Mouse (Mus musculus): ENCODE measurements around the gene Mgat4d.
A peak's percentile ranks its signal among the peaks of the same experiment; 100 is the strongest.
"Not testable (repeated sequence)": the region's sequence is repeated elsewhere in the genome, so short reads cannot be mapped to it uniquely, and the experiment has no call there.

The Mgat4d gene

GRCm38 (mm10) chr8:83348263-83348662 is at the start of gene Mgat4d:
TSS of gene Mgat4d (plus strand) at chr8:83348471.
- DNase-seq (ENCODE audit: low spot score) = no peak

- DNase-seq (ENCODE audit: low spot score) = no peak
These were observed 48.1 kb upstream of the Mgat4d start for GRCm38 (mm10) chr8:83300135-83300534.

GRCm38 (mm10) chr8:83304946-83305345 is 43.3 kb upstream of the Mgat4d start:
- no peak for DNase-seq (ENCODE audit: low spot score)

- DNase-seq (ENCODE audit: low spot score) = peak; percentile 38
These were observed 38.4 kb upstream of the Mgat4d start for GRCm38 (mm10) chr8:83309836-83310235.

- DNase-seq (ENCODE audit: low spot score) = not testable (repeated sequence)
These were observed 33.2 kb upstream of the Mgat4d start for GRCm38 (mm10) chr8:83315084-83315483.

GRCm38 (mm10) chr8:83315691-83316090 is 32.6 kb upstream of the Mgat4d start:
- no peak for DNase-seq (ENCODE audit: low spot score)

- no peak for DNase-seq (ENCODE audit: low spot score)
These were observed 27.7 kb upstream of the Mgat4d start for GRCm38 (mm10) chr8:83320543-83320942.

- no peak for DNase-seq (ENCODE audit: low spot score)
These were observed 25.9 kb upstream of the Mgat4d start for GRCm38 (mm10) chr8:83322374-83322773.

- DNase-seq (ENCODE audit: low spot score) = no peak
These were observed 25.2 kb upstream of the Mgat4d start for GRCm38 (mm10) chr8:83323056-83323455.

GRCm38 (mm10) chr8:83327889-83328288 is 20.4 kb upstream of the Mgat4d start:
- no peak for DNase-seq (ENCODE audit: low spot score)

- DNase-seq (ENCODE audit: low spot score) = peak; percentile 64
These were observed 16.7 kb upstream of the Mgat4d start for GRCm38 (mm10) chr8:83331567-83331898.

GRCm38 (mm10) chr8:83331899-83332697 is 16.2 kb upstream of the Mgat4d start, which contains the start of gene Elmod2:
TSS of gene Elmod2 (minus strand) at chr8:83332486.
- peak; percentile 97 for DNase-seq (ENCODE audit: low spot score)

- DNase-seq (ENCODE audit: low spot score) = peak; percentile 68
These were observed 15.4 kb upstream of the Mgat4d start for GRCm38 (mm10) chr8:83332864-83333263.

- DNase-seq (ENCODE audit: low spot score) = no peak
These were observed 6.2 kb upstream of the Mgat4d start for GRCm38 (mm10) chr8:83342076-83342475.

- peak; percentile 66 for DNase-seq (ENCODE audit: low spot score)
These were observed 5.6 kb upstream of the Mgat4d start for GRCm38 (mm10) chr8:83342693-83343092.

GRCm38 (mm10) chr8:83351315-83351714 is 3.0 kb downstream of the Mgat4d start:
- DNase-seq (ENCODE audit: low spot score) = peak; percentile 45

- peak; percentile 82 for DNase-seq (ENCODE audit: low spot score)
These were observed 15.0 kb downstream of the Mgat4d start for GRCm38 (mm10) chr8:83363156-83363769.

- no peak for DNase-seq (ENCODE audit: low spot score)
These were observed 29.0 kb downstream of the Mgat4d start for GRCm38 (mm10) chr8:83377231-83377630.

- no peak for DNase-seq (ENCODE audit: low spot score)
These were observed 31.9 kb downstream of the Mgat4d start for GRCm38 (mm10) chr8:83380141-83380540.

GRCm38 (mm10) chr8:83381016-83381415 is 32.7 kb downstream of the Mgat4d start:
- no peak for DNase-seq (ENCODE audit: low spot score)

- DNase-seq (ENCODE audit: low spot score) = no peak
These were observed 34.6 kb downstream of the Mgat4d start for GRCm38 (mm10) chr8:83382850-83383249.

GRCm38 (mm10) chr8:83389316-83390005 is 41.2 kb downstream of the Mgat4d start, which contains the start of gene Clgn:
TSS of gene Clgn (plus strand) at chr8:83389867.
- DNase-seq (ENCODE audit: low spot score) = no peak

Measured in adipocyte (in vitro differentiated cells).